Mouse (Mus musculus): ENCODE measurements at regions not wholly inside any gene's neighbourhood (a gene's known extent, or its start where the extent isn't known, plus 50 kb on each side); places are given as distances from the start of the nearest gene placed in this dataset.

GRCm38 (mm10) chr14:60439106-60439505, 66.0 kb downstream of the Amer2 start:
- no peak for DNase-seq (ENCODE audit: low read depth, low spot score)

- DNase-seq (ENCODE audit: low read depth, low spot score): no peak
Measured at GRCm38 (mm10) chr14:60443821-60444551, 70.9 kb downstream of the Amer2 start.

- no peak for DNase-seq (ENCODE audit: low read depth, low spot score)
Measured at GRCm38 (mm10) chr14:60444552-60444937, 71.5 kb downstream of the Amer2 start.

GRCm38 (mm10) chr14:60446037-60446436, 73.0 kb downstream of the Amer2 start:
- no peak for DNase-seq (ENCODE audit: low read depth, low spot score)

- DNase-seq (ENCODE audit: low read depth, low spot score): no peak
Measured at GRCm38 (mm10) chr14:60451216-60451615, 78.2 kb downstream of the Amer2 start.

- DNase-seq (ENCODE audit: low read depth, low spot score): no peak
Measured at GRCm38 (mm10) chr14:60451684-60452083, 78.6 kb downstream of the Amer2 start.

- no peak for DNase-seq (ENCODE audit: low read depth, low spot score)
Measured at GRCm38 (mm10) chr14:60456767-60457166, 83.7 kb downstream of the Amer2 start.

- peak; percentile 87 for DNase-seq (ENCODE audit: low read depth, low spot score)
Measured at GRCm38 (mm10) chr14:60484996-60485888, 112.2 kb downstream of the Amer2 start.

GRCm38 (mm10) chr14:60485889-60486274, 112.8 kb downstream of the Amer2 start:
- no peak for DNase-seq (ENCODE audit: low read depth, low spot score)

- peak; percentile 28 for DNase-seq (ENCODE audit: low read depth, low spot score)
Measured at GRCm38 (mm10) chr14:60486278-60486935, 113.3 kb downstream of the Amer2 start.

GRCm38 (mm10) chr14:60489111-60489510, 116.1 kb downstream of the Amer2 start:
- DNase-seq (ENCODE audit: low read depth, low spot score): no peak

- DNase-seq (ENCODE audit: low read depth, low spot score): no peak
Measured at GRCm38 (mm10) chr14:60490886-60491285, 117.8 kb downstream of the Amer2 start.

- no peak for DNase-seq (ENCODE audit: low read depth, low spot score)
Measured at GRCm38 (mm10) chr14:60495441-60495840, 122.4 kb downstream of the Amer2 start.

GRCm38 (mm10) chr14:60502552-60502951, 129.5 kb downstream of the Amer2 start:
- DNase-seq (ENCODE audit: low read depth, low spot score): no peak

GRCm38 (mm10) chr14:60505066-60505465, 128.7 kb upstream of the Spata13 start:
- no peak for DNase-seq (ENCODE audit: low read depth, low spot score)

GRCm38 (mm10) chr14:60506296-60506695, 127.5 kb upstream of the Spata13 start:
- DNase-seq (ENCODE audit: low read depth, low spot score): no peak

- peak; percentile 59 for DNase-seq (ENCODE audit: low read depth, low spot score)
Measured at GRCm38 (mm10) chr14:60513560-60513959, 120.2 kb upstream of the Spata13 start.

GRCm38 (mm10) chr14:60515094-60515786, 118.6 kb upstream of the Spata13 start:
- DNase-seq (ENCODE audit: low read depth, low spot score): no peak

GRCm38 (mm10) chr14:60517891-60518290, 115.9 kb upstream of the Spata13 start:
- no peak for DNase-seq (ENCODE audit: low read depth, low spot score)

- no peak for DNase-seq (ENCODE audit: low read depth, low spot score)
Measured at GRCm38 (mm10) chr14:60523010-60523409, 110.8 kb upstream of the Spata13 start.

- DNase-seq (ENCODE audit: low read depth, low spot score): no peak
Measured at GRCm38 (mm10) chr14:60524869-60525268, 108.9 kb upstream of the Spata13 start.

All from forelimb bud, embryonic 11.5 days (tissue).